Mouse (Mus musculus) lung, postnatal 0 days (tissue): ENCODE measurements at regions not wholly inside any gene's neighbourhood (a gene's known extent, or its start where the extent isn't known, plus 50 kb on each side); places are given as distances from the start of the nearest gene placed in this dataset.
"Not testable (repeated sequence)": the region's sequence is repeated elsewhere in the genome, so short reads cannot be mapped to it uniquely, and the experiment has no call there.

Experiments used
- ATAC-seq: fragments of 200-750 bp; cut with Nextera tagmentation; 2 replicates; pipeline ENCODE4 v1.8.0; 2017; ENCODE audit warnings: moderate library complexity
- DNase-seq: peaks from one replicate; pipeline ENCODE4 v3.0.0-alpha.2; 2016; ENCODE audit warnings: low spot score
- H3K27ac ChIP-seq: fragments of 300-500 bp; sonication (generic); 2 replicates; pipeline ENCODE4 v1.5.1; 2014; ENCODE audit warnings: antibody characterized with exemption, mild to moderate bottlenecking, low read length, mixed read lengths
- H3K27me3 ChIP-seq: fragments of 300-500 bp; sonication (generic); replicated peaks from 2 replicates; pipeline ENCODE4 v1.6.1; 2014; ENCODE audit warnings: low read length, mixed read lengths; ENCODE audit not compliant: insufficient read depth
- H3K36me3 ChIP-seq: fragments of 300-500 bp; sonication (generic); 2 replicates; pipeline ENCODE4 v1.6.1; 2014; ENCODE audit warnings: low read length, mixed read lengths; ENCODE audit not compliant: insufficient read depth
- H3K4me1 ChIP-seq: fragments of 300-500 bp; sonication (generic); 2 replicates; pipeline ENCODE4 v1.6.1; 2014; ENCODE audit warnings: antibody characterized with exemption, low read depth, low read length, mixed read lengths; ENCODE audit not compliant: insufficient read depth
- H3K4me2 ChIP-seq: fragments of 300-500 bp; sonication (generic); replicated peaks from 2 replicates; pipeline ENCODE4 v1.6.1; 2014; ENCODE audit warnings: low read depth, mild to moderate bottlenecking, low read length, moderate library complexity, mixed read lengths
- H3K4me3 ChIP-seq: fragments of 300-500 bp; sonication (generic); 2 replicates; pipeline ENCODE4 v1.5.1; 2014; ENCODE audit warnings: low read depth, low read length
- H3K9ac ChIP-seq: fragments of 300-500 bp; sonication (generic); replicated peaks from 2 replicates; pipeline ENCODE4 v1.6.1; 2014; ENCODE audit warnings: low read depth, mild to moderate bottlenecking
- H3K9me3 ChIP-seq: fragments of 300-500 bp; sonication (generic); 2 replicates; pipeline ENCODE4 v1.6.1; 2016; ENCODE audit warnings: low read length, mixed read lengths
- CTCF ChIP-seq: IDR thresholded peaks from 2 replicates; pipeline ENCODE4 v1.5.1; 2016; ENCODE audit warnings: antibody characterized with exemption, mild to moderate bottlenecking
- EP300 ChIP-seq: IDR thresholded peaks from 2 replicates; pipeline ENCODE4 v1.6.1; 2016; ENCODE audit warnings: antibody characterized with exemption, mild to moderate bottlenecking, control low read depth
- WGBS: fragments of 180-500 bp; shearing (Covaris S2); extraction: QIAGEN DNeasy Blood & Tissue Kit; methylation state at CpG from one replicate; pipeline ENCODE4 v1.1.7; 2014; 5-methylcytosine and 5-hydroxymethylcytosine counted together

GRCm38 (mm10) chr10:104684717-104685336 is 491.0 kb downstream of the Gm4340 start:
- Histone ChIP-seq H3K4me3 (no peak overlapping the region), H3K9me3 (no peaks in the 10 kb centered on the region), H3K36me3 (no peaks in the 10 kb centered on the region), H3K4me2 (no peak overlapping the region), H3K4me1 (no peaks in the 10 kb centered on the region), H3K9ac (no peak overlapping the region), H3K27me3 (no peaks in the 10 kb centered on the region), H3K27ac (no peak overlapping the region)
- DNase-seq (no peak), ATAC-seq (no peak)
- 56% methylated on average over 5 of the region's 5 CpGs for WGBS
- TF ChIP-seq CTCF = no peak
- TF ChIP-seq EP300 = no peak

GRCm38 (mm10) chr10:104685857-104686256 is 492.0 kb downstream of the Gm4340 start:
- WGBS = 74% methylated on average over 3 of the region's 3 CpGs
- no peak overlapping the region for H3K4me2 ChIP-seq
- no peak for ATAC-seq
- no peak overlapping the region for H3K4me3 ChIP-seq
- H3K9ac ChIP-seq = no peak overlapping the region
- no peak overlapping the region for H3K27ac ChIP-seq
- no peaks in the 10 kb centered on the region for H3K4me1 ChIP-seq
- H3K27me3 ChIP-seq = no peaks in the 10 kb centered on the region
- no peak for TF ChIP-seq EP300
- TF ChIP-seq CTCF = no peak
- no peak for DNase-seq
- no peaks in the 10 kb centered on the region for H3K36me3 ChIP-seq
- no peaks in the 10 kb centered on the region for H3K9me3 ChIP-seq

- no peaks in the 10 kb centered on the region for H3K9me3 ChIP-seq
- H3K27ac ChIP-seq = no peak overlapping the region
- H3K9ac ChIP-seq = no peak overlapping the region
- no peaks in the 10 kb centered on the region for H3K36me3 ChIP-seq
- no peaks in the 10 kb centered on the region for H3K27me3 ChIP-seq
- no peak for ATAC-seq
- H3K4me3 ChIP-seq = no peak overlapping the region
- WGBS = 82% methylated on average over 6 of the region's 6 CpGs
- no peak overlapping the region for H3K4me2 ChIP-seq
- H3K4me1 ChIP-seq = no peaks in the 10 kb centered on the region
- no peak for DNase-seq
- TF ChIP-seq CTCF (no peak), EP300 (no peak)
These were observed 492.8 kb downstream of the Gm4340 start for GRCm38 (mm10) chr10:104686669-104687068.

- no peak overlapping the region for H3K27ac ChIP-seq
- H3K4me2 ChIP-seq = no peak overlapping the region
- no peak overlapping the region for H3K9ac ChIP-seq
- no peak for TF ChIP-seq CTCF
- TF ChIP-seq EP300 = no peak
- no peaks in the 10 kb centered on the region for H3K4me1 ChIP-seq
- no peak overlapping the region for H3K4me3 ChIP-seq
- ATAC-seq (no peak), DNase-seq (no peak)
- H3K9me3 ChIP-seq = no peaks in the 10 kb centered on the region
- 84% methylated on average over 3 of the region's 3 CpGs for WGBS
- H3K36me3 ChIP-seq = no peaks in the 10 kb centered on the region
- H3K27me3 ChIP-seq = no peaks in the 10 kb centered on the region
These were observed 501.1 kb downstream of the Gm4340 start for GRCm38 (mm10) chr10:104694974-104695373.

GRCm38 (mm10) chr10:104708926-104709325 is 515.1 kb downstream of the Gm4340 start:
- ATAC-seq (no peak), DNase-seq (no peak)
- H3K9me3 ChIP-seq = no peaks in the 10 kb centered on the region
- H3K36me3 ChIP-seq = no peaks in the 10 kb centered on the region
- no peak overlapping the region for H3K4me2 ChIP-seq
- TF ChIP-seq CTCF (no peak), EP300 (no peak)
- H3K4me3 ChIP-seq = no peak overlapping the region
- H3K27ac ChIP-seq = no peak overlapping the region
- no peaks in the 10 kb centered on the region for H3K27me3 ChIP-seq
- H3K4me1 ChIP-seq = no peaks in the 10 kb centered on the region
- H3K9ac ChIP-seq = no peak overlapping the region

- not testable (repeated sequence) for H3K4me2 ChIP-seq, H3K4me3 ChIP-seq, ATAC-seq, H3K9ac ChIP-seq, H3K36me3 ChIP-seq, DNase-seq, H3K27me3 ChIP-seq, H3K9me3 ChIP-seq, H3K27ac ChIP-seq, H3K4me1 ChIP-seq
- 67% methylated on average over 5 of the region's 5 CpGs for WGBS
These were observed 519.6 kb downstream of the Gm4340 start for GRCm38 (mm10) chr10:104713281-104713915.
